Mouse (Mus musculus): ENCODE measurements around the gene Ripor2.

Gene Ripor2

GRCm38 (mm10) chr13:24581833-24582232 is at the start of gene Ripor2:
TSS of gene Ripor2 (plus strand) at chr13:24582189.
- DNase-seq (ENCODE audit: low read depth, low spot score) = no peak

GRCm38 (mm10) chr13:24536531-24537167 is 45.3 kb upstream of the Ripor2 start:
- DNase-seq (ENCODE audit: low read depth, low spot score) = no peak

DNA sequence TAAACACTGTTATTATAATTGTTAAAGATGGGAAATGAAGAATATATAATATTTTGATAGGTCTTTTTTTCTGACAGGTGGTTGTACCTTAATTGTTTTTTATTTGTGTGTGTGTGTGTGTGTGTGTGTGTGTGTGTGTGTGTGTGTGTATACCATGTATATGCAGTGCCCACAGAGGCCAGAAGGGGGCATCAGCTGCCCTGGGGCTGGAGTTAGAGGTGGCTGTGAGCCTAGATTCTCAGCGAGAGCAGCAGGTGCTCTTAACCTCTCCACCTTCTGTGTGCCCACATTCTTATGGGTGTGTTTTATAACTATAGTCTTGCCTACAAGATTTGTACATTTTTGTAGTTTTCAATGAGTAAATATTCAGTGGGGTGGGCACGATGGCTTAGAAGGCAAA is 44.0 kb upstream of the Ripor2 start:
- DNase-seq (ENCODE audit: low read depth, low spot score) = no peak

- no peak for DNase-seq (ENCODE audit: low read depth, low spot score)
Observed at GRCm38 (mm10) chr13:24538941-24539340, 43.0 kb upstream of the Ripor2 start.

GRCm38 (mm10) chr13:24545677-24546076 is 36.3 kb upstream of the Ripor2 start:
- no peak for DNase-seq (ENCODE audit: low read depth, low spot score)

GRCm38 (mm10) chr13:24546801-24547459 is 35.1 kb upstream of the Ripor2 start:
- peak; percentile 92 for DNase-seq (ENCODE audit: low read depth, low spot score)

DNA sequence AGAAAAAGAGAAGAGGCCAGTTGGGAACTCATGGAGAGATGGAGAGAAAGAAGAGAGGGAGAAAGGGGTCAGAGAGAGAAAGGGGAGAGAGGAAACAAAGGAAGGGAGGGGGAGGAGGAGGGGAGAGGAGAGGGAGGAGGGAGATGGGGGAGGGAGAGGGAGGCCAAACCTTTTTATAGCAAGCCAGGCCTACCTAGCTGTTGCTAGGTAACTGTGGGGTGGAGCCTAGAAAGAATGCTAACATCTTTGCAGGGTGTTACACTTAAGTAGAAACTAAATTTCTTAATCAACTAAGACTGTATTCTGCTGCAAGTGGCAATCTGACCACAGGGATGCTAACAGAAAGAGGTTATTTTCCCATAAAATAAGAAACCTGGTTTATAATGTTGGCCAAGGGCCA is 33.1 kb upstream of the Ripor2 start:
- peak; percentile 76 for DNase-seq (ENCODE audit: low read depth, low spot score)

GRCm38 (mm10) chr13:24551100-24551931 is 30.7 kb upstream of the Ripor2 start:
- peak; percentile 56 for DNase-seq (ENCODE audit: low read depth, low spot score)

- DNase-seq (ENCODE audit: low read depth, low spot score) = no peak
Observed at GRCm38 (mm10) chr13:24552039-24552438, 29.9 kb upstream of the Ripor2 start.

DNA sequence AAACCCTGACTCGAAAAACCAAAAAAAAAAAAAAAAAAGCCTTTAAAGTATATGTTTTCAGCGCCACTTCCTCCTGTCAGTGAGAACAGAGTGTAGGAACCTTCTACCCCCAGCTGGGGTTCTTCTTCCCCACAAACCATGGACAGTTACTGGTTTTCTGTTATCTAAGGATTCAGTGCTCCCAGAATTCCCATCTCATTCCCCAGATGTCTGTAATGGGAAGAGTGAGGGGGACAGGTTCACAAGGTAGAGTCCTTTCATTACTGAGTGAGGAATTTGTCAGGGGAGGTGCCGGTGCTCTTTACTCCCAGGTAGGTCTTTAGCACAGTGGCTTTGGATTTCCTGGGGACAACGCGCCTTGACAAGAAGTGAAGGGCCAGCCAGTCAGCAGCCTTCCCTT is 20.6 kb upstream of the Ripor2 start:
- DNase-seq (ENCODE audit: low read depth, low spot score) = no peak

- DNase-seq (ENCODE audit: low read depth, low spot score) = no peak
Observed at GRCm38 (mm10) chr13:24564706-24565105, 17.3 kb upstream of the Ripor2 start.

- no peak for DNase-seq (ENCODE audit: low read depth, low spot score)
Observed at GRCm38 (mm10) chr13:24565230-24565949, 16.6 kb upstream of the Ripor2 start.

DNA sequence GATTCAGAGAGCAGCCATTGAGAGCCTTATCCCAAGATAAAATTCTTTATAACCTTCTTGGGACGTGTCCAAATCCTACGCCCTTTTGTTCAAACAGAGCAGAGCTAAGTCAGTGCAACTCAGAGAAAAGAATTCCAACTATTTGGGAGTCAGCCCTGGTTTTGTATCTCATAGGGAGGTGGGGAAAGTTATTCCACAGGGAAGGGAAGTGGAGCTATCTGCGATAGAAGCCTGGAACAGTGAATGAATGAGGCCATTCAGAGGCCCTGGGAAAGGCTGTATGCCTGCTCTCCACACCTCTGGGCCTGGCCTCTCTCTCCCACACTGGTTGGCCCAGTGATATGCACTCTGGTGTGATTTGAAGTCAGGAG is 16.1 kb upstream of the Ripor2 start:
- DNase-seq (ENCODE audit: low read depth, low spot score) = no peak

DNA sequence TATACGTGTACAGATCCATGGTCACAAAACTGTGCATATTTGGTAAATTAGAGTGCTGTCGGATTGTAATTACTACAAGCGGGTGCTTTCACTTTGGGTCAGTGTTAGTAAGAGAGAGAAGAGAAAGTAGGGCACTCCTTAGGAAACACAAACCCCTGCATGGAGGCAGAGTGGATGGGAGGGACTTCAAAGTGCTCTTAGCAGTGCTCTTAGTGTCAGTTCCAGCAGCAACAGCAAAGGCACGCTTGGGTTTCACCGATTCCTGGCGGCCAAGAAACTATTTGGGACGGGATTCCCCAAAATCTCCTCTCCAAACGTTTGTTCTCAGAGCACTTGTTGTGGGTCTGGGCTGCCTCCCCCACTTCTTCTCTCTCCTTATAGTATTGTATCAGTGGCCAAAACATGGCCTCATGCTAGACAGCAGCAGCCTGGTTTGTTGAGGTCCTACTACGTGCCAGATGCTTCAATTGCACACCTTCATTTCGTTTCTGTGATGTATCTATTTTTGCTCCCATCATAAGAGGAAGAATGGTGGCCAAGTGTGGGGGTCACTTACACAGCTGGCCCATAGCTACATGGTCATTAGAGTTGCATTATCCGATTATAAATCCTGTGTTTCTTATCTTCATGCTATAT is 14.7 kb upstream of the Ripor2 start:
- no peak for DNase-seq (ENCODE audit: low read depth, low spot score)

DNA sequence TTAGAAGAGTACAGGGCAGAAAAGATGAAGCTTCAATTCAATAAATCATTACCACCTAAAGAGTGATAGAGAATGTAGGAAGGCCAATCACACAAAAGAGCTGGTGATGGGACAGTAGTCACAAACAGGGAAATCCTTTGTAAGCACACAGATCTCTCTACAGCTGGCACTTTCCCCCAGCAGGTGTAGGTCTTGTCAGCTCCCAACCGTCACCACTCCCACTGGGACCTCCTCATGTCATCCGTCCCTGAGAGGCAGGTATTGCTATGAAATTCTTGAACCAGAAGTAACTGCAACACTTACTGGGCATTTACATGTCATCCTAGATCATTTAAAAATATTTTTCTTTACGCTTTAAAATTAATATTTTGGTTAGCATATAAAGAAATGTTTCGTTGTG is 12.9 kb upstream of the Ripor2 start:
- DNase-seq (ENCODE audit: low read depth, low spot score) = no peak

- peak; percentile 50 for DNase-seq (ENCODE audit: low read depth, low spot score)
Observed at GRCm38 (mm10) chr13:24570716-24571115, 11.3 kb upstream of the Ripor2 start.

DNA sequence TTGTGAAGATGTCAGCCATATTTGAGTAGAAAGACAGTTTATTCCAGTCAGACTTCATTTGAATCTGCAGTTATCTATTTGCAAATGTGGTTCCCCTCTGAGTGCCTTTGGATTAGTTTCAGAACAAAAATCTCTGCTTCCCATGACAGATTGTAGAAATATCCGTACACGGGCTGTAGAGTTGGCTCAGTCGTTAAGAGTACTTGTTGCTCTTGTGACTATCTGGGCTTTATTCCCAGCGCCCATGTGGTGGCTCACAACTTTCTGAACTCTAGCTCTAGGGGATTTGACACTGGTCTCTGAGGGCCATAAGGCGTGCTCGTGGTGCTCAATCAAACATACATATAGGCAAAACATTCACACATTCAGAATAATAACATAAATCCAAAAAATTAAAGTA is 10.1 kb upstream of the Ripor2 start:
- DNase-seq (ENCODE audit: low read depth, low spot score) = no peak

- DNase-seq (ENCODE audit: low read depth, low spot score) = no peak
Observed at GRCm38 (mm10) chr13:24575126-24575525, 6.9 kb upstream of the Ripor2 start.

DNA sequence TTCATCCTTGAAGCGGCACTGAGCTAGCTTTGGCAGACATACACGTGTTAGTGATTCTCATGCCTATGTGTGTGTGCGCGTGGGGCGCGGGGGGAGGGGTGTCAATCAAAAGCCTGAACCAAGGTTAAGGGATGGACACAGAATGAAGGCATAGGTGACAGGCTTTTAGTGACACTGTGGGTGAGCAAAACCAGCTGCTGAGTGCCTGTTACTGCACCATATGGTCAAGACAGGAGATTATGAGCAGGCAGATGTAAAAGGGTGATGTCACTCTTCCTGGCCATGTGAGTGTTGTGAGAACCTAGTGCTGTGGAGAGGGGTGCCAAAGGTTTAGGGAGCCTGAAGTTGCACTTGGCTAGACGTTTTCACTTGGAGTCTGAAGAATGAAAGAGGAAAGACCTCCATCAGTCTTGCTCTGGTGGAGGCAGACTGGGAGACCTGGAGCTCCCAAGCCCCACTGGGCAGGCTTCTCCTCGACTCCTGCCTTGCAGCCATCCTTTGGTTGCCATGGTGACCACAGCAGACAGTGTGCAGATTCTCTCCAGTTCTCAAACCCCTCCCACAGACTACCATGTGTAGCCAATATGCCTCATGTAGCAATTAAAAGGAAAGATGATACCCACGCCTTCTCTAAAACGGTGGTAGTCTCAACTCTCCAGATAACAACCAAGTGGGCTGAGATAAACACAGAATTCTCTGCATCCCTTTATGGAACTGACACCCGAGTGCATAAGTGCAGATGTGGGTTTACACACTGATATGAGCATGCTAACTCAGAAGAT is 5.5 kb upstream of the Ripor2 start:
- no peak for DNase-seq (ENCODE audit: low read depth, low spot score)

DNA sequence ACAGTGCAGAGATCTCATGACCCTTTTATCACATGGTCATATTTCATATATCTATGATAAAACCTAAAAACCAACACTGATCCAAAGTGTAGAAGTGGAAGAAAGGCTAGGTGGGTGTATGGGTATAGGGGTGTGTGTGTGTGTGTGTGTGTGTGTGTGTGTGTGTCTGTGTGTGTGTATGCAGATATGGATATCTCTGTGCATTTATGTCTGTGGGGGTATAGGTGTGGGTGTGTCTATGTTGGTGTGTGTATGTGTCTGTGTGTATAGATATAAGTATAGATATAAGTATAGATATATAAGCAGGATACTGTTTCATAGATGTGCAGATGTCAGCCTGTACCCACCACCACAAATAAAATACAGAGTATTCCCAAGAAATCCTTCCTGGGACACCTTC is 3.7 kb upstream of the Ripor2 start:
- DNase-seq (ENCODE audit: low read depth, low spot score) = no peak

GRCm38 (mm10) chr13:24580759-24581158 is 1.2 kb upstream of the Ripor2 start:
- no peak for DNase-seq (ENCODE audit: low read depth, low spot score)
